Mouse (Mus musculus) forebrain, embryonic 16.5 days (tissue): ENCODE results near the gene 4930548H24Rik. TPM values are rescaled to one million over a fixed set of nuclear protein-coding genes. Genes with fewer than 3 reads are reported as not detected.

Experiments
- ATAC-seq: fragments of 200-750 bp; cut with Nextera tagmentation; 2 replicates; pipeline ENCODE4 v1.8.0; 2017; ENCODE audit warnings: mild to moderate bottlenecking, moderate library complexity
- H3K27ac ChIP-seq: fragments of 300-500 bp; sonication (generic); 2 replicates; pipeline ENCODE4 v1.5.1; 2014; ENCODE audit warnings: low read length, control low read depth
- H3K27me3 ChIP-seq: fragments of 300-500 bp; sonication (generic); replicated peaks from 2 replicates; pipeline ENCODE4 v1.6.1; 2014; ENCODE audit warnings: low read length; ENCODE audit not compliant: control insufficient read depth, insufficient read depth
- H3K36me3 ChIP-seq: fragments of 300-500 bp; sonication (generic); 2 replicates; pipeline ENCODE4 v1.6.1; 2014; ENCODE audit not compliant: control insufficient read depth, insufficient read depth
- H3K4me1 ChIP-seq: fragments of 300-500 bp; sonication (generic); replicated peaks from 2 replicates; pipeline ENCODE4 v1.6.1; 2014; ENCODE audit warnings: low read length; ENCODE audit not compliant: control insufficient read depth, insufficient read depth
- H3K4me2 ChIP-seq: fragments of 300-500 bp; sonication (generic); 2 replicates; pipeline ENCODE4 v1.6.1; 2014; ENCODE audit warnings: mild to moderate bottlenecking, low read length, control low read depth
- H3K4me3 ChIP-seq: fragments of 300-500 bp; sonication (generic); replicated peaks from 2 replicates; pipeline ENCODE4 v1.5.1; 2014; ENCODE audit warnings: mild to moderate bottlenecking, low read length, control low read depth
- H3K9ac ChIP-seq: fragments of 300-500 bp; sonication (generic); replicated peaks from 2 replicates; pipeline ENCODE4 v1.6.1; 2014; ENCODE audit warnings: low read depth, low read length, control low read depth
- H3K9me3 ChIP-seq: fragments of 300-500 bp; sonication (generic); 2 replicates; pipeline ENCODE4 v1.6.1; 2016; ENCODE audit warnings: low read length; ENCODE audit not compliant: control insufficient read depth
- WGBS: fragments of 180-500 bp; shearing (Covaris S2); extraction: QIAGEN DNeasy Blood & Tissue Kit; methylation state at CpG from one replicate; pipeline ENCODE4 v1.1.7; 2014; 5-methylcytosine and 5-hydroxymethylcytosine counted together
- polyA plus RNA-seq: library from polyadenylated mRNA; unstranded; fragments of >200 nt; fragmentation: Nextera tagmentation; extraction: Ambion mirVana; gene quantifications from 2 replicates; pipeline ENCODE4 v1.2.1, GENCODE M21; 2015

4930548H24Rik gene
- polyA plus RNA-seq, 1 experiment from 2014 or later, result not detected

GRCm38 (mm10) chr5:31487889-31488288 lies 2.3 kb downstream of the 4930548H24Rik start:
- Histone ChIP-seq H3K27me3 (no peaks in the 10 kb centered on the region), H3K9ac (no peak overlapping the region), H3K36me3 (no peaks in the 10 kb centered on the region), H3K4me1 (no peaks in the 10 kb centered on the region), H3K4me3 (no peak overlapping the region), H3K27ac (no peak overlapping the region), H3K9me3 (no peaks in the 10 kb centered on the region), H3K4me2 (no peak overlapping the region)
- 95% methylated on average over 3 of the region's 3 CpGs for WGBS
- ATAC-seq, result no peak

- Histone ChIP-seq H3K4me2 (no peak overlapping the region), H3K27me3 (no peaks in the 10 kb centered on the region; the same call in 1 of the 2 replicates), H3K27ac (no peak overlapping the region), H3K9ac (no peak overlapping the region), H3K9me3 (no peaks in the 10 kb centered on the region), H3K36me3 (no peaks in the 10 kb centered on the region), H3K4me3 (no peak overlapping the region), H3K4me1 (peaks cover 3% of the 10 kb centered on the region)
- ATAC-seq, result no peak
- 73% methylated on average over 7 of the region's 7 CpGs for WGBS
These were observed 3.7 kb downstream of the 4930548H24Rik start for GRCm38 (mm10) chr5:31489116-31489769.

GRCm38 (mm10) chr5:31492031-31492430 lies 6.5 kb downstream of the 4930548H24Rik start:
- Histone ChIP-seq H3K9ac (no peak overlapping the region), H3K27me3 (no peaks in the 10 kb centered on the region; the same call in 1 of the 2 replicates), H3K9me3 (no peaks in the 10 kb centered on the region), H3K36me3 (peaks cover 4% of the 10 kb centered on the region), H3K4me1 (peaks cover 12% of the 10 kb centered on the region), H3K4me2 (no peak overlapping the region), H3K4me3 (no peak overlapping the region), H3K27ac (no peak overlapping the region)
- no peak for ATAC-seq
- 36% methylated on average over 1 of the region's 1 CpGs for WGBS

- H3K9ac ChIP-seq, result peak within 1 kb of the TSS; percentile 73
- H3K4me2 ChIP-seq, result peak within 1 kb of the TSS; percentile 85
- peak within 1 kb of the TSS; percentile 85 for H3K4me3 ChIP-seq
- H3K9me3 ChIP-seq, result no peaks in the 10 kb centered on the region
- peak; percentile 100 for ATAC-seq
- H3K27ac ChIP-seq, result no peak within 1 kb of the TSS
- H3K36me3 ChIP-seq, result peaks cover 10% of the 10 kb centered on the region
- WGBS, result under 1% methylated on average over 49 of the region's 49 CpGs
- H3K4me1 ChIP-seq, result peaks cover 12% of the 10 kb centered on the region
- no peaks in the 10 kb centered on the region; the same call in 1 of the 2 replicates for H3K27me3 ChIP-seq
These were observed 9.2 kb downstream of the 4930548H24Rik start, which contains the start of gene Gpn1 for GRCm38 (mm10) chr5:31494513-31495297. Gpn1 (plus strand) TSS chr5:31494741.

GRCm38 (mm10) chr5:31504843-31505242 lies 19.3 kb downstream of the 4930548H24Rik start:
- no peaks in the 10 kb centered on the region for H3K4me1 ChIP-seq
- no peak for ATAC-seq
- no peak overlapping the region for H3K9ac ChIP-seq
- H3K9me3 ChIP-seq, result no peaks in the 10 kb centered on the region
- no peak overlapping the region for H3K4me2 ChIP-seq
- WGBS, result 98% methylated on average over 10 of the region's 10 CpGs
- H3K36me3 ChIP-seq, result peaks cover 32% of the 10 kb centered on the region
- H3K27ac ChIP-seq, result no peak overlapping the region
- H3K4me3 ChIP-seq, result no peak overlapping the region
- no peaks in the 10 kb centered on the region for H3K27me3 ChIP-seq

- Histone ChIP-seq H3K36me3 (peaks cover 26% of the 10 kb centered on the region), H3K9me3 (no peaks in the 10 kb centered on the region), H3K27ac (no peak overlapping the region), H3K9ac (no peak overlapping the region), H3K4me1 (no peaks in the 10 kb centered on the region), H3K27me3 (no peaks in the 10 kb centered on the region), H3K4me3 (no peak overlapping the region), H3K4me2 (no peak overlapping the region)
- WGBS, result 58% methylated on average over 1 of the region's 1 CpGs
- ATAC-seq, result no peak
These were observed 26.9 kb downstream of the 4930548H24Rik start for GRCm38 (mm10) chr5:31512481-31512880.

- 93% methylated on average over 6 of the region's 6 CpGs for WGBS
- H3K36me3 ChIP-seq, result peaks cover 22% of the 10 kb centered on the region
- no peaks in the 10 kb centered on the region for H3K27me3 ChIP-seq
- H3K9ac ChIP-seq, result no peak overlapping the region
- no peak overlapping the region for H3K27ac ChIP-seq
- no peak overlapping the region for H3K4me2 ChIP-seq
- ATAC-seq, result no peak
- H3K4me3 ChIP-seq, result no peak overlapping the region
- H3K9me3 ChIP-seq, result no peaks in the 10 kb centered on the region
- H3K4me1 ChIP-seq, result peaks cover 5% of the 10 kb centered on the region
These were observed 35.0 kb downstream of the 4930548H24Rik start for GRCm38 (mm10) chr5:31520556-31520955.

GRCm38 (mm10) chr5:31526354-31527116 lies 41.0 kb downstream of the 4930548H24Rik start, which contains the start of gene Slc4a1ap:
Slc4a1ap (plus strand) TSS chr5:31526995.
- Histone ChIP-seq H3K27ac (peak within 1 kb of the TSS; percentile 87), H3K4me2 (peak within 1 kb of the TSS; percentile 66), H3K36me3 (peaks cover 11% of the 10 kb centered on the region), H3K4me1 (peaks cover 27% of the 10 kb centered on the region), H3K9ac (peak within 1 kb of the TSS; percentile 77), H3K27me3 (no peaks in the 10 kb centered on the region), H3K9me3 (no peaks in the 10 kb centered on the region), H3K4me3 (peak within 1 kb of the TSS; percentile 65)
- ATAC-seq, result peak; percentile 93
- under 1% methylated on average over 28 of the region's 28 CpGs for WGBS
